Mouse (Mus musculus) thymus, adult 18-20 months (tissue): ENCODE results near the gene Med27.

Experiments
- DNase-seq, 2 experiments: peaks; one replicate each; pipeline ENCODE4 v3.0.0; 2022; ENCODE audit warnings: mixed read lengths in 2 of 2

Med27 gene

GRCm38 (mm10) chr2:29346629-29347271, at the start of gene Med27:
Gene Med27, plus strand, starts transcription at chr2:29346819.
- peak; percentile 87 for DNase-seq

GRCm38 (mm10) chr2:29309966-29310365, 36.7 kb upstream of the Med27 start:
- no peak for DNase-seq

GRCm38 (mm10) chr2:29312058-29312457, 34.6 kb upstream of the Med27 start:
- no peak for DNase-seq

GRCm38 (mm10) chr2:29317906-29318470, 28.6 kb upstream of the Med27 start:
- no peak for DNase-seq

- no peak for DNase-seq
Observed at GRCm38 (mm10) chr2:29318596-29318995, 28.0 kb upstream of the Med27 start.

- no peak for DNase-seq
Observed at GRCm38 (mm10) chr2:29320229-29320751, 26.3 kb upstream of the Med27 start.

- DNase-seq = no peak
Observed at GRCm38 (mm10) chr2:29320780-29321179, 25.8 kb upstream of the Med27 start.

GRCm38 (mm10) chr2:29324456-29324855, 22.2 kb upstream of the Med27 start:
- no peak for DNase-seq

- DNase-seq = no peak
Observed at GRCm38 (mm10) chr2:29330471-29330870, 16.1 kb upstream of the Med27 start.

- DNase-seq = no peak
Observed at GRCm38 (mm10) chr2:29338396-29338795, 8.2 kb upstream of the Med27 start.

- no peak for DNase-seq
Observed at GRCm38 (mm10) chr2:29358696-29359375, 12.2 kb downstream of the Med27 start.

- DNase-seq = no peak
Observed at GRCm38 (mm10) chr2:29360956-29361355, 14.3 kb downstream of the Med27 start.

- peak; percentile 8 to 28 for DNase-seq
Observed at GRCm38 (mm10) chr2:29365000-29365695, 18.5 kb downstream of the Med27 start.

GRCm38 (mm10) chr2:29368730-29369129, 22.1 kb downstream of the Med27 start:
- DNase-seq = no peak

GRCm38 (mm10) chr2:29372176-29372575, 25.6 kb downstream of the Med27 start:
- no peak for DNase-seq

- no peak for DNase-seq
Observed at GRCm38 (mm10) chr2:29381683-29382082, 35.1 kb downstream of the Med27 start.

GRCm38 (mm10) chr2:29382583-29382982, 36.0 kb downstream of the Med27 start:
- DNase-seq = no peak

GRCm38 (mm10) chr2:29383133-29383532, 36.5 kb downstream of the Med27 start:
- no peak for DNase-seq

- no peak for DNase-seq
Observed at GRCm38 (mm10) chr2:29385405-29385804, 38.8 kb downstream of the Med27 start.

- DNase-seq = no peak
Observed at GRCm38 (mm10) chr2:29387268-29387667, 40.6 kb downstream of the Med27 start.

GRCm38 (mm10) chr2:29388937-29389336, 42.3 kb downstream of the Med27 start:
- peak; percentile 7 to 8 for DNase-seq

GRCm38 (mm10) chr2:29391086-29391485, 44.5 kb downstream of the Med27 start:
- no peak for DNase-seq

GRCm38 (mm10) chr2:29391996-29392395, 45.4 kb downstream of the Med27 start:
- DNase-seq = no peak
